Mouse (Mus musculus) hindbrain, embryonic 12.5 days (tissue): ENCODE measurements at regions not wholly inside any gene's neighbourhood (a gene's known extent, or its start where the extent isn't known, plus 50 kb on each side); places are given as distances from the start of the nearest gene placed in this dataset.

Experiments
- ATAC-seq: fragments of 200-750 bp; cut with Nextera tagmentation; 2 replicates; pipeline ENCODE4 v1.8.0; 2017; ENCODE audit warnings: moderate TSS enrichment; ENCODE audit not compliant: low FRiP score
- H3K27ac ChIP-seq: fragments of 300-500 bp; sonication (generic); 2 replicates; pipeline ENCODE4 v1.5.1; 2016; ENCODE audit warnings: mild to moderate bottlenecking
- H3K27me3 ChIP-seq: fragments of 300-500 bp; sonication (generic); 2 replicates; pipeline ENCODE4 v1.6.1; 2016; ENCODE audit warnings: mild to moderate bottlenecking
- H3K36me3 ChIP-seq: fragments of 300-500 bp; sonication (generic); 2 replicates; pipeline ENCODE4 v1.6.1; 2016; ENCODE audit warnings: mild to moderate bottlenecking
- H3K4me1 ChIP-seq: fragments of 300-500 bp; sonication (generic); 2 replicates; pipeline ENCODE4 v1.6.1; 2016
- H3K4me2 ChIP-seq: fragments of 300-500 bp; sonication (generic); replicated peaks from 2 replicates; pipeline ENCODE4 v1.6.1; 2016; ENCODE audit warnings: mild to moderate bottlenecking
- H3K4me3 ChIP-seq: fragments of 300-500 bp; sonication (generic); 2 replicates; pipeline ENCODE4 v1.5.1; 2016; ENCODE audit warnings: mild to moderate bottlenecking
- H3K9ac ChIP-seq: fragments of 300-500 bp; sonication (generic); 2 replicates; pipeline ENCODE4 v1.6.1; 2016; ENCODE audit warnings: mild to moderate bottlenecking, moderate library complexity
- H3K9me3 ChIP-seq: fragments of 300-500 bp; sonication (generic); replicated peaks from 2 replicates; pipeline ENCODE4 v1.6.1; 2016; ENCODE audit warnings: mild to moderate bottlenecking
- WGBS: fragments of 180-500 bp; shearing (Covaris S2); methylation state at CpG from one replicate; pipeline ENCODE4 v1.1.7; 2016; 5-methylcytosine and 5-hydroxymethylcytosine counted together

DNA sequence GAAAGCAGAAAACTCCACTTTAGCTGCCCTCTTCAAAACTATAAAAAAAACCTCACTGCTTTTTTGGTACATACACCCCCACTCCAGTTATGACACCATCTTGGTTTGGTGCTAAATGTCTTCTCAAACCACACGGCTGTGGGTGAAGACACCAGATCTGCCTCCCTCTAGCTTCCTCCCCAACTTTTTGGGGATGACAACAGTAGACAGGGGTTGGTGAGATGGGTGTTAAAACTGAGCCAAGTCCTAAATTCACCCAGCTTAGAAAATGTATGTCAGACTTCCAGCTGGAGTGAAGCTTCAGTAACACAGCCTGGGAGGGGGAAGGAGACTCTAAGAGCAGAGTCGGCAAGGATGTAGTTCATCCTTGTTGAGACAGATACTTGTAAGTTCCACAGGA, 147.1 kb upstream of the F13a1 start:
- 95% methylated on average over 2 of the region's 2 CpGs for WGBS
- H3K4me3 ChIP-seq: no peak overlapping the region
- no peak for ATAC-seq

DNA sequence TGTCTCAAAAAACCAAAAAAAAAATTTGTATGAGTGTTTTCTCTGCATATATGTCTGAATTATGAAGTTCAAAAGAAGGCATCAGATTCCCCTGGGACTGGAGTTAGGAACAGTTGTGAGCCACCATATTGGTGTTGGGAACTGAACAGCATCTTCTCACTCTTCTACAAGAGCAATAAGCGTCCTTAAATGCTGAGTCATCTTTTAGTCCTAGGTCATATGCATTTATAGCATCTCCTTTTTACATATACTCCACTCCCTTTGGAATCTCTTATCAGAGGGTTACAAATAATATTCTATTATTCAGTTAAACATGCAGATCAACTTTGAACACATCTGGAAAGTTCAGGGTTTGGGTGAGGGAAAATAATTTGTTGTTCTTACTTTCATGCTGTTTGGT, 145.8 kb upstream of the F13a1 start:
- WGBS: 76% methylated on average over 1 of the region's 1 CpGs
- Histone ChIP-seq H3K4me1 (no peaks in the 10 kb centered on the region), H3K4me2 (no peak overlapping the region), H3K9me3 (no peaks in the 10 kb centered on the region), H3K4me3 (no peak overlapping the region), H3K27ac (no peak overlapping the region), H3K9ac (no peak overlapping the region), H3K27me3 (no peaks in the 10 kb centered on the region), H3K36me3 (no peaks in the 10 kb centered on the region)
- ATAC-seq: no peak

More for the DNA sequence above, 147.1 kb upstream of the F13a1 start:
- H3K27ac ChIP-seq: no peak overlapping the region
- no peak overlapping the region for H3K9ac ChIP-seq
- H3K9me3 ChIP-seq: no peaks in the 10 kb centered on the region
- no peaks in the 10 kb centered on the region for H3K36me3 ChIP-seq
- no peak overlapping the region for H3K4me2 ChIP-seq
- H3K4me1 ChIP-seq: no peaks in the 10 kb centered on the region
- H3K27me3 ChIP-seq: no peaks in the 10 kb centered on the region

DNA sequence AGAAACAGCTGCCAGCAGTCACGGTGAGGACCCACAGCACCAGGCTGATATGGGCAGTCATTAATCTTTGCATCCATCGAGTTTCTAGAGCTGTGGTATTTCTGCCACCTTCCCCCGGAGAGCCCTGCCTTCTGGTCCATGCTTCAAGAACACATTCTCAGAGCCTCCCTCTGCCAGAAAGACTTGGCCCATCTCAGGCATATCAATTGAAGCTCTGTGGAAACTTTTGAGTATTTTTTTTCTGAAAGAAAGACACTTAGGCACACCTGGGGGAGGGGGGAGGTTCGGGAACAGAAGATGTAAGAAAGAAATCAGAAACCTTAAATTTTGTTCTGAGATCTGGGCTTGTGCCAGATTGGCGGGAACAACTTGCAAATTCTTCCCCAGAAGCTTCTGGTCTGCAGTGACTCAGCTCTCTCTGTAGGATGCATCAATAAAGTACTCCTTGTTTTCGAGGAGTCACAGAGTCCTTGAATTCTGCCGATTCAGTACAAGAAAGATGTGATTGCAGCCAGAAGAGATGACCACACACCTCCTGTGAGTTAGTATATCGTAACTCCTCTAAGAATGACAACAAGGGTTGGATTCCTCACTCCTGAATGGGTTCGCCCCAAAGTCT, 131.2 kb upstream of the F13a1 start:
- Histone ChIP-seq H3K9me3 (no peaks in the 10 kb centered on the region), H3K9ac (no peak overlapping the region), H3K4me1 (no peaks in the 10 kb centered on the region), H3K4me2 (no peak overlapping the region), H3K27me3 (no peaks in the 10 kb centered on the region), H3K27ac (no peak overlapping the region), H3K36me3 (no peaks in the 10 kb centered on the region), H3K4me3 (no peak overlapping the region)
- ATAC-seq: no peak
- WGBS: 78% methylated on average over 9 of the region's 9 CpGs

DNA sequence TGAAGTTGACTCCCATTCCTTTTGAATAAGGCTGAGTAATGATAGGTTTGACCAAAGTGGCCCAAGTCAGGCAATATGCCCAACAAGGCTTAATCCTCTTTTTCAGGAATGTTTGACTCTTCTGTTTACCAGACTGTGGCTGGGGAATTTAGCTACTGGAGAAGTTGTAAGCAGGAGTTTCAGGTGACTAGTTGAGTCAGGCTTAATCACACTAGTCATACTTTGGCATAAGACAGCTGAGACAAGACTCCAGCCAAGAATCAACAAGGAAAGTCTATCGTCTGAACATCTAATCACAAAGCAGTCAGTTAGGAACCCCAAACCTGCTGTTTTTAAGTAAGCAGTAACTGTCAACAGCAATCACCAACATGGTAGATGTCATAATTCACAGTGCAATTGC, 126.5 kb upstream of the F13a1 start:
- Histone ChIP-seq H3K4me3 (no peak overlapping the region), H3K27me3 (no peaks in the 10 kb centered on the region), H3K27ac (no peak overlapping the region), H3K9me3 (no peaks in the 10 kb centered on the region), H3K4me2 (no peak overlapping the region), H3K36me3 (no peaks in the 10 kb centered on the region), H3K9ac (no peak overlapping the region), H3K4me1 (no peaks in the 10 kb centered on the region)
- 89% methylated on average over 1 of the region's 1 CpGs for WGBS
- ATAC-seq: no peak

DNA sequence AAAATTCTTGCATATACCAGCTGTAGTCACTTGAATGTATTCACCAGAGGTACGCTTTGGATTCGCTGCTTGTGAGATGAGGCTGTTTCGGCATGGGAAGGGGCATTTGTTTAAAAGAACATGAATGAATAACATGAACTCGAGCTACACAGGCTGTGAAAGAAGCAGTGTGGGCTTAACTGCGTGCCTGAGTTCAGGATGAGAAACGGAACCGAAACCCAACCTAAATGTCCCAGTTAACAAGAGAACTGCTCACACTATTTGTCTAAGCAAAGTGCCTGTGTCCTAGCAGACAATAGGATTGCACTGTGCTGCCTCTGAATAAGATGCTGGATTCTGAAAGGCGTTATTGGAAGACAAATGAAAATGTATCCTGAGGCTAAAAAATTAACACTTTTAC, 126.0 kb upstream of the F13a1 start:
- 85% methylated on average over 8 of the region's 8 CpGs for WGBS
- Histone ChIP-seq H3K27me3 (no peaks in the 10 kb centered on the region), H3K4me2 (no peak overlapping the region), H3K27ac (no peak overlapping the region), H3K4me3 (no peak overlapping the region), H3K9me3 (no peaks in the 10 kb centered on the region), H3K4me1 (no peaks in the 10 kb centered on the region), H3K36me3 (no peaks in the 10 kb centered on the region), H3K9ac (no peak overlapping the region)
- ATAC-seq: no peak

DNA sequence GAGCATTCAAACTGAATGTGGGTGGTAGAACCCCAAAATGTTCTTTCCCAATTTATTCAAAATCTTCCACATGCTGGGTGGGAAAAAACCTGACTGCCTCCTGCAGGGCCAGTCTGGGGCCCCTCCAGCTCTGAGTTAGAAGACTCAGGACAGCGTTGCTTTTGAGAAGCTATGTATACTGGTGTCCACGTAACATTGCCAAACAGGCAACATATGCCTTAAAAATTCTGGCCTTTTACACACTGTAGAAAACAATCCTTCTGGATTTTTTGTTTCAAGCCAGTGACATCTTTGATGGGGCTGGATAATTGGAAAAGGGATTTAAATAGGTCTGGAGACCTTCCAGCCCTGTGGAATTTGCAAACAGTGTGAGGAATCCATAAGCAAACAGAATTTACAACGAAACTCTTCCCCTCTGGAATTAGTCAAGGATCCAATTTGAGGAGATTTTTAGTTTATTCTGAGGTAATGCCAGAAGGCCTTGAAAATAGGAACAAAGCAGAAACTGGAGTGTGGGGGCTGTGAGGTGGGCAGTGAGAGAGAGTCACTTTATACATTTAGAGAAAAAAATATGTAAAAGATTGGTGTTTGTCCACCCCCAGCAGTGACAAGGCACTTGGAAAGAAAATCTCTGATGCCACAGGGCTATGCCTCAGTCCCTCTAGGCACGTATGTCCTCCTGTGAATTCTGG, 108.9 kb upstream of the F13a1 start:
- WGBS: 78% methylated on average over 4 of the region's 4 CpGs
- Histone ChIP-seq H3K4me1 (no peaks in the 10 kb centered on the region), H3K27ac (no peak overlapping the region), H3K9ac (no peak overlapping the region), H3K4me3 (no peak overlapping the region), H3K4me2 (no peak overlapping the region), H3K27me3 (no peaks in the 10 kb centered on the region), H3K9me3 (no peaks in the 10 kb centered on the region), H3K36me3 (no peaks in the 10 kb centered on the region)
- no peak for ATAC-seq

DNA sequence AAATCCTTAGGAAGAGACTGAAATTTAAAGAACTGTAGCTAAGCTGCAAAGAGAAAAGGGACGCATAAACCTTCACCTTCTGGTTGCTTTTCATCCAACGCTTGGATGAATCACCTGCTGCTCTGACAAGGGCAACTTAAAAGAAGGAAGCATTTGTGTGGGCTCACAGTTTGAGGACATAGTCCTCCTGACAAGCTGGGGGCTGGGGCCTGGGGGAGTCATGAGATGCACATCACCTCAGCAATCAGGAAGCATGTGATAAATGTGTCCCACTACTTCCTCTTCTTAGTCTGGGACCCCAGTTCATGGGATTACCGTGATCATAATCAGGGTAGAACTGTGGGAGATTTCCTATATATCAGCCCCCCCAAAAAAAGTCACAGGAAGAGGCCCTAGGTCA, 107.8 kb upstream of the F13a1 start:
- H3K4me3 ChIP-seq: no peak overlapping the region
- no peak overlapping the region for H3K27ac ChIP-seq
- no peaks in the 10 kb centered on the region for H3K27me3 ChIP-seq
- H3K36me3 ChIP-seq: no peaks in the 10 kb centered on the region
- no peak for ATAC-seq
- WGBS: 92% methylated on average over 3 of the region's 3 CpGs
- H3K9me3 ChIP-seq: no peaks in the 10 kb centered on the region
- H3K4me2 ChIP-seq: no peak overlapping the region
- H3K9ac ChIP-seq: no peak overlapping the region
- H3K4me1 ChIP-seq: no peaks in the 10 kb centered on the region

DNA sequence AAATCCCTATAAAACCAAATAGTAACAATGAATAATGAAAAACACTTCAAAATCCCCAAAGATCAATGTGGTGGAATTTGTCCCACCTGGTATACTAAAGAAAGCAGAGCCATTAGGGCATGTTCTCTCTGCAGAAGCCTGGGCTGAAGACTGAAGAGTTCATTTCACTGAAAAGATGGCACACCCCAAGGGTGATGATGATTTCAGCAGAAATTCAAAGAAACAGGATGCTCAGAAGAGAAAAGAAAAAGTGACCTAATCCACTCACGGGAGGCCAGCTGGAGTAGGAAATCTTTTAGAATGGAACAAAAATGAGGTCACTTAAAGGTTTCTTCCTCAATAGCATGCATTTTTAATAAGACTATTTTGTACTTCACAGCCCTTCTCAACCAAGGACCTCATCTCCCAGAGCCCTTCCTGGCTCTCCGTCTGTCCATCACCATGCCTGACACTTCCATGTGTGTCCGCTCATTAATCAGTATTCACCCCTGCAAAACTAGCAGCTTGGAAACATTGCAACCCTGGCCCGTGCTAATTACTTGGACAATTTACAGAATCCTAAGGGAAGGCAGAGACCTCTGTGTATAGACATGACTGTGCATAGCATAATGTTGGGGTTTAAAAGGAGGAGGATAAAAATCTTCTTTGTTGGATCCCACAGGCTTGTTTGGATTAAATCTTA, 101.9 kb upstream of the F13a1 start:
- no peak overlapping the region for H3K9ac ChIP-seq
- H3K27ac ChIP-seq: no peak overlapping the region
- no peaks in the 10 kb centered on the region for H3K36me3 ChIP-seq
- WGBS: 51% methylated on average over 4 of the region's 4 CpGs
- H3K9me3 ChIP-seq: no peaks in the 10 kb centered on the region
- ATAC-seq: 0 out of 2 replicates have a peak, but pooled peaks have one; percentile 32
- no peak overlapping the region for H3K4me3 ChIP-seq
- H3K27me3 ChIP-seq: no peaks in the 10 kb centered on the region
- H3K4me2 ChIP-seq: no peak overlapping the region
- no peaks in the 10 kb centered on the region; the same call in none of the 2 replicates for H3K4me1 ChIP-seq

DNA sequence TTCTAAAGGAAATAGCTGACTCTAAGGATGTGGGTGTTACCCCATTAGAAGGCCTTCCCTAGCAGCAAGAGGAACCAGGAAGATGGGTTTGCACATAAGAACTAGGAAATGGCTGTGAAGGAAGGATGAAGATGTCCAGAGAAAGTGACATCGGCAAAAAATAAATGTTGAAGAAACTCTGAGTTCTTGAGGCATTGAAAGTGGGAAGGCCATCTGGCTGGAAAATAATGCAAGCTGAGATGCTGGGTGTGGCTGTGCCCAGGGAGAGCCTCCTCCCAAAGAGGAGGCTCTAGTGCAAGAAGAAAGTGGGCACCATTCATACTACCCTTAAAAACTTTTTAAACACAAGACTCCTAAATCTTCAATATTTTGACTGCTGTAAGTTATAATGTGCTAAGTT, 99.9 kb upstream of the F13a1 start:
- H3K9ac ChIP-seq: no peak overlapping the region
- 91% methylated on average over 1 of the region's 1 CpGs for WGBS
- ATAC-seq: no peak
- no peaks in the 10 kb centered on the region for H3K9me3 ChIP-seq
- no peak overlapping the region for H3K27ac ChIP-seq
- H3K27me3 ChIP-seq: no peaks in the 10 kb centered on the region
- H3K36me3 ChIP-seq: no peaks in the 10 kb centered on the region
- H3K4me1 ChIP-seq: no peaks in the 10 kb centered on the region; the same call in none of the 2 replicates
- no peak overlapping the region for H3K4me3 ChIP-seq
- H3K4me2 ChIP-seq: no peak overlapping the region

DNA sequence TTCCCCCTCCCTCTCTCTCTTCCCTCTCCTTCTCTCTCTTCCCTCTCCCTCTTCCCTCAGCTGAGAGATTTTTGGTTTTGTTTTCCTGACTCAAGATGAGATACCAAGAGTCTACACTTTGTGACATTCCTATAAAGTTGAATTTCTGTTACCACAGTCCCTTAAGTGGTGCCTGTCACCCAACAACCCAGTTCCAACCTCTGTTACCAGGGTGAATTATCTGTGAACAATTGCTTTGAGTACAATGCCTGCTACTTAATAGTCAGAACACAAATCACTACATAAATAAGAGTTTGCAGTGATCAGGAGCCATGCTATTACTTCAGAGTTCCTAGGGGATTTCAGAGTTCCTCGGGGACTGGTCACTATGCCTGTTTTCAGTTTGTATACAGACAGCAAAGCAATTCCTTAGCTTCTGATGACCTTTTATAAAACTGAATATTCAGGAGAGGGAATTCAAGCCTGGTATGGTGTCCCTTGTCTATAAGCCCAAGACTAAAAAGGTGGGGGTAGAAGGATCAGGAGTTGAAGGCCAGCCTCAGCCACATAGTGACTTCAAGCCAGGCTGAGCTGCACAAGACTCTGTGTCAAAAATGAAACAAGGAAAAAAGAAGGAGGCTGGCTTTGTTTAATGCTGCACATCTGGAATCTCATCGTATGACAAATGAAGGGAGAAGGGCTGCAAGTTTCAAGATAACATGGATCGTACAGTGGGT, 99.2 kb upstream of the F13a1 start:
- ATAC-seq: peak; percentile 48; the same call in 1 of the 2 replicates
- no peaks in the 10 kb centered on the region for H3K36me3 ChIP-seq
- H3K27ac ChIP-seq: no peak overlapping the region
- 61% methylated on average over 3 of the region's 3 CpGs for WGBS
- no peak overlapping the region for H3K9ac ChIP-seq
- no peaks in the 10 kb centered on the region for H3K9me3 ChIP-seq
- H3K27me3 ChIP-seq: no peaks in the 10 kb centered on the region
- H3K4me2 ChIP-seq: no peak overlapping the region
- H3K4me3 ChIP-seq: no peak overlapping the region
- no peaks in the 10 kb centered on the region; the same call in none of the 2 replicates for H3K4me1 ChIP-seq

DNA sequence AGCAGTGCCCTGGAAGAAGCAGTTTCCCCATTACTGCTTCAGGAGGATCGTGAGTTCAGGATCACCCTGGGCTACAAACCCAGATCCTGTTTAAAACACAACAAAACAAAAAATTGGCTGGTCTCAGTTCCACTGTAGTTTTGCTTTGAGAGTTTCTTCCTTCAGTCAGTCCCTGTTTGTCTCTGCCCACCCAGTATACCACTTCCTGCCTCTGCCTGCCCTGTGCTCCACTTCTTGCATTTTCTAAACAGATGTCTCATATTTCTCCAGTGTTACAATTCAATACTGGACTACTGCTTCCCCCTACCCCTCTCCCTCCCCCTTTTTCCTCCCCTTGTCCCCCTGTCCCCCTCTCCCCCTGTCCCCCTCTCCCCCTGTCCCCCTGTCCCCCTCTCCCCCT, 98.6 kb upstream of the F13a1 start:
- H3K9ac ChIP-seq: no peak overlapping the region
- no peak overlapping the region for H3K4me3 ChIP-seq
- no peaks in the 10 kb centered on the region for H3K27me3 ChIP-seq
- ATAC-seq: no peak; the same call in 1 of the 2 replicates
- H3K9me3 ChIP-seq: no peaks in the 10 kb centered on the region
- no peak overlapping the region for H3K4me2 ChIP-seq
- WGBS: 84% methylated on average over 1 of the region's 1 CpGs
- no peaks in the 10 kb centered on the region for H3K36me3 ChIP-seq
- H3K4me1 ChIP-seq: no peaks in the 10 kb centered on the region; the same call in none of the 2 replicates
- no peak overlapping the region for H3K27ac ChIP-seq

DNA sequence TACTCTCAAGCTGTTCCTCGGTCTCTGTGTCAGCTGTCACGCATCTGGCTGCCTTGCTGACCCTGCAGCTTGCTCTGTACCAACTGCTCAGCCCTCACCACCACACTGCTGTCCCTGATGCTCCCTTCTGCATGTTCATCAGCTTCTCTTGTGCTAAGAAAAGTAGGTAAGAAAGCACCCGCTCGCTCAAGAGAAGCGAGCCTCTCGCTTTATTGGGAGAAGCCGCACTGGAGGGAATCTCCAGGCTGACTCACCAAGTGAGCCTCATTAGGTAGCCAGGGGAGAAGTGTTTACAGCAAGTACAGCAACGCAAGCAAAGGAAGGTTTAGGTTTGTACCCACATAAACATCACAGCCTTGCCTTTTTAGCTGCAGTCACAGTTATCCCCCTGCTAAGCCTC, 97.7 kb upstream of the F13a1 start:
- no peaks in the 10 kb centered on the region for H3K36me3 ChIP-seq
- no peak overlapping the region for H3K4me2 ChIP-seq
- WGBS: 90% methylated on average over 8 of the region's 8 CpGs
- H3K9ac ChIP-seq: no peak overlapping the region
- H3K4me3 ChIP-seq: no peak overlapping the region
- H3K27me3 ChIP-seq: no peaks in the 10 kb centered on the region
- H3K9me3 ChIP-seq: no peaks in the 10 kb centered on the region
- no peak for ATAC-seq
- H3K4me1 ChIP-seq: no peaks in the 10 kb centered on the region; the same call in none of the 2 replicates
- no peak overlapping the region for H3K27ac ChIP-seq
